Mouse (Mus musculus) layer of hippocampus, postnatal 14 days (tissue): ENCODE results near the gene Shisal1. TPM values are rescaled to one million over a fixed set of nuclear protein-coding genes. Genes with fewer than 3 reads are reported as not detected.

ENCODE experiments used
- DNase-seq, 2 experiments: peaks; one replicate each; pipeline ENCODE4 v3.0.0; 2021 to 2022; ENCODE audit warnings: low spot score in 2 of 2, mixed read lengths in 1 of 2
- total RNA-seq, 2 experiments: library from RNA; stranded (reverse); gene quantifications; 2 replicates each; pipeline ENCODE4 v1.2.3; 2021

Shisal1 gene
- total RNA-seq, 2 experiments from 2014 or later = 72.1 to 78.7 TPM

DNA sequence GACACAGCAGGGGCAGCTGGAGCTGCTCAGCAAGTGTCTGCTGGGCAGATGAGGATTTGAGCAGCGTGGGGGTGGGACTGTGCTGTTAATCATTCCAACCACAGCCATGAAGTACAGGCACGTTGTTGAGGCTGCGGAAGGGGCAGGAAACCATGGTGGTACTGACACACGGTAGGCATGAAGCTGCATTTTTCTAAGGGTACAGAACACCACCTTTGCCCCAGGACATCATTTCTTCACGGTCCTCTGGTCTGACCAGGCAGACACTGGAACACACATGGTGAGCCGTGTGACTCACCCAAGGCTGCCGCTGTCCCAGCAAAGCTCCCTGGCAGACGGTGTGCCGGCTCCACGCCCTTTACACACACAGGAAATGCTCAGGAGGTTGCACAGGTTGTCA, 66.7 kb downstream of the Shisal1 start:
- no peak for DNase-seq

DNA sequence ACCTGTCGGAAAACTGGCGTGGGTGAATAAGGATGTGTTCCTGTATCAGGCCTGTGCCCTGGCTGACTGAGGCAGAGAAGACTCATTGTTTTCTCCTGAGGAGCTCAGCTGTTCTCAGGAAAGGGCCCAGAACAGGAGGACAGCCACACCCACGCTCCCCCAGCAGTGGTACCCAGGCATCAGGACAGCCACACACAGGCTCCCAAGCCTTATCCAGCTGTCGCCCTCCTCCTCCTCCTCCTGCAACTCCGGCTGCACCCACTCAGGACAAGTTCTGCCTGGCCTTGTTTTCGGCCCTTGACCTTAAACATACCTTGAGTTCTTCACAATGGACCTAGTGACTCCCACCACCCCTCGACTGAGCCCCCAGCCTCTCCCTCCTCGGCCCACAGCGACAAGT, 68.2 kb downstream of the Shisal1 start:
- DNase-seq = no peak

DNA sequence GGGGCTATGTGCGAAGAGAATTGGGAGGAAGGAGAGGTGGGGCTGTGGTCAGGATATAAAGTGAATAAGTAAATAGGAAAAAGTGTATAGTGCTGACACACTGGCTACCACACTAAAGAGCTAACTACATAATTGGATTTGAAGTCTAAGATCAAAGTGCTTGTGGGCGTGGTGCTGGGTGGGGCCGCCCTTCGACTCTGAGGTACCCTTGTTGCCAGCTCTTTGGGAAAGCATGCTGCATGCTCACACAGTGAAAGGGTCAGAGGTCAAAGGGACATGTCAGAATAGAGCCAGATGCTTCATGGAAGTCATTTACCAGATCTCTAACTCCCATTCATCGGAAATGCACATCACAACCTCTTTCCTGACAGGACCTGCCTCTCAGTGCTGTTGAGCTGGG, 74.1 kb downstream of the Shisal1 start:
- DNase-seq = no peak

DNA sequence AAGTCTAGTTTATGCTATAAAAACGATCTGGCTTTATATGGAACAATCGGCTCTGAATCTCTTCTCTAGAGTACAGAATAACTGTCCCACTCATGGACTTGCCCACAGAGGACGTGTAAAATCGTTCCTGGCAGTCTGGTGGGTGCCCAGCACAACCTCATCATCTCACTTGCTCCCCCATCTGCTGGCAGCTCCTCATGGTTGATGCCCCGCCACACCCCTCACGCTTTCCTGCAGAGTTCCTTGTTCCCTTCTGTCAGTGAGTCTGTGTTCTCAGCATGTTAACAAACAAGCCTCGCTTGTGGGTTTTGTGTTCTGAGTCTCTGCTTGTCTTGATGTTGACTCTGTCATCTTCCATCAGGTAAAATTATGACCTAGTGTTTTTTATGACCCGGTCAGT, 79.5 kb downstream of the Shisal1 start:
- DNase-seq = no peak

DNA sequence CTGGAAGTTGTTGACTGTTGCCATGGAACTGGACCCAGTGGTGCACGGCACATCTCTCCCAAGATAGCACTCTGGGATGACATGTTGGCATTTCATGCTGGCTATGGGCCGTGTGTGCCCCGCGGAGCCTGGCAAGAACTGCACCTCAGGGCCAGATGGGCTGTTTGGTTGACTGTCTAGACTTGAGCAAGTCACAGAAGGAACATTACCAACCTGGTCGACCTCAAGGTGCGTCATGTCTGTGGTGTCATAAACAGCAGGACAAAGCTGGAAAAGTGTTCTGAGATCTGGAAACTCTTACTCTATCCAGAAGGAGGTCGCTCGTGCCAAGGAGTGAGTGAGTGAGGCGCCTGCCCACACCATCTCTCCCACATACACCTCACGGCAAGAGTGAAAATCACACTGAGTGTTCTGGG, 80.3 kb downstream of the Shisal1 start:
- peak; percentile 47 to 67 for DNase-seq

DNA sequence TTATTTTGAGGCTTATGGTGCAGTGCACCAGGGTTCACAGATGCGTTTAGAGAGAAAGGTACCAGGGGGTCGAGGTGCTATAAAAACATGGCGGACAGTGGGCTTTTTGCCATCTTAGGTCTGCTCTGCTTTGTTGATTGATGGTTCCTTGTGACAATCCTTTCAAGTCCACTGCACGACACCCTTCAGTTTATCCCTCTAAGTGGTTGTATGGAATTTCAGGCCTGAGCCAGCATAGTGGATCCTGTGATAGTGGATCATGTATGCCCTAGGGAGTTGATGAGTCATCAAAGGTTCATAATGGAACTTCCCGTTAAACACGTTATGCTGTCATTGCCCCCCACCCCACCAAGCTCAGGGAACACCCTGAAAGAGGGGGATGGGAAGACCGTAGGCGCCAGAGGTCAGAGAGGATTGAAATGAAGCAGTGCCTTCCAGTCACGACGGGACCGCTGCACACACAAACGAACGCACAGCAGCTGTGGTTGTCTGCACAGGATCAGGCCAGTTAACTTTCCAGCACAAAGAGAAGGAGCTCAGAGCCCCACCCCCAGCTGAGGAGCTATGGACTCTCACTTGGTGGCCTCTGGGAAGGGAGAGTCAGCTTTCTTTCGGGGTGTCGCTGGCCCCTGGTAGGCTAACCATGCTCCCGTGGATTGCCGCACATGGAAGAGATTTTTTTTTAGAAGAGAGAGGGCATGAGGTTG, 81.1 kb downstream of the Shisal1 start:
- no peak for DNase-seq

DNA sequence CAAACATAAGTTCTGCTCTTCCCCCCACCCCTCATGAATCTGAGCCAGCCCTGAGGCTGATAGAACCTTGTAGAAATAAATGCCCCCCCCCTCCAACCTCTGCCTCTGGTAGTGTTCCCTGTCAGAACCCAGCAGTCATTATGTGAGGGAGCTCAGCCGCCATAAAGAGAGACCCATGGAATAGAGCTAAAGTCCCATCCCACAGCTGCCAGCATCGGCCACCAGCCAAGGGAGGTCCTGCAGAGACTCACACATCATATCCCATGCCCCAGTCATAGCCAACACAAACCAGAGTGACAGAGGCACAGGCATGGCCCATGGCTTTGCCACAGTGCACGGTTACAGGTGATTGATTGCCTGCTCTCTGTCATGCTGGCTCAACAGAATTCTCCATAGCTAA, 82.2 kb downstream of the Shisal1 start:
- DNase-seq = no peak

DNA sequence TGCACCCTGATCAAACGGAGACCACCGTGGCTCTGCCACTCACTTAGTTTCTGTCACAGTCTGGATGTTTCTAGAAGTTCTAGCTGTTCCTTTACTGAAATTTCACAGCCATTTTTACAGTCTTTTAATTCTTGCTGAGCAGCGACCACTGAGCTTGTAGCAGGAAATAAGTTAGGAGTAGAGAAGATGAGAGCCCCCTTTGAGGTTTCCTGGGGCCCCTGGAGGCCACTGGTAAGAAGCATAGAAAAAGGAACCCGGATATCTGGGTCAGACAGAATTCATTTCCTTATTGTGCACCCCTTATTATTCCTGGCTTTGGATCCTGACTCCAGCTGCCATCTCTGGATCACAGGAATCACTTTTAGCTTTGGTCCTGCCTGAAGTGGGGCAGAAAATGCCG, 91.8 kb downstream of the Shisal1 start:
- no peak for DNase-seq

DNA sequence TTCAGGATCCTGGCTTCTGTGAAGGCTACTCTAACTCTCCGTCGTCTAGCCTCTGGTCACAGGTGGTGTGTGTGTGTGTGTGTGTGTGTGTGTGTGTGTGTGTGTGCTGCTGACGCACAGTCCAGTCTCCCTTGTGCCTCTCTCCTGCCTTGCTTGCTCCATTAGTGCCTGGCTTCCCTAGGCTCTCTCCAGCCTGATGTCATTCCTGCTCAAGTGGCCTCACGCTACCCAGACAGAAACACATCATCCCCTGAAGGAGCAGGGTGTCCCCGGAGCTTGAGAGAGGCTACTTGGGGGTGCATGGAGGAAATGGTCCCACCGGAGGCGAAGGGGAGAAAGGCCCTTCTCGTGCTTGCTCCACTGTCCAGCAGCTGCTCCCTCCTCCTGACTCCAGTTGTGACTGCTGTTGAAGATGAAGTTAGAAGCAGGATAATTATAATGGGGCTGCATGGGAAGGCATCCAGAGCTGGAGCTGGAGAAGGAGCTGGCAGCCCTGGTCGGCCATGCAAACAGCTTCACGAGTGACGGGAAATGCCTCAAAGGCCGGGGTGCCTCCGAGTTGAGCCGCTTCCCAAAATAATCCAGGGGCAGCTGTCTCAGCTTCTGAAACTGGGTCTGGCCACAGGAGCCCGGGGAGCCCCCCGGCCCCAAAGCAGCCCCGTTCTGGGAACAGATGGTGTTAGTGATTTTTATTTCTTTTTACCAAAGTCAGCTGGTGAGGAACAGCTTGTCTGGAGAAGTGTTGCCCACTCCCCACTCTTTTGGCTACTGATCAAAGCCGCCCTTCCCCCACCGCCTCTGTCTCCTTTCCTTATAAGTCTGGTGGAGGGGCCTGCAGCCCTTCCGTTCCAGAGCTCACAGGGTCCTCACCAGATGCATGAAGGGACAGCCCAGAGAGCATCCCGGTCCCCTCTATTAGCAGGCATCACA, 94.7 kb downstream of the Shisal1 start:
- DNase-seq = peak; percentile 81 to 84

DNA sequence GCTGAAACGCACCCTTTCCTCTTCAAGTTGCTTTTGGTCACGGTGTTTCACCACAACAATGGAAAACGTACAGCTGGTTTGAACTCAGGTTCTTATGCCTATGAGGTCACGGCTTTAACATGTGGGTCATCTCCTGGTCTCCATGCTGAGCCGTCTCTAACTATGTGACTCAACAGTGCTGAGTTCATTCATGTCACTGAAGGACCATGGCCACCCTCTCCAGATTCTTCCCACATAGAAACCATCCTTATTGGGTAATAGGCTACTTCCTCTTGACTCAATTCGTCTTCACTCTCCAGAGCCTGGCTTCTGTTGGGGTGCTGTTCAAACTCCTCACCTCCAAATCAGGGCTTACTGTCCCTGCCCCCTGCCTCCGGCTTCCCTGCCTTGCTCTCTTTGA, 95.6 kb downstream of the Shisal1 start:
- no peak for DNase-seq

DNA sequence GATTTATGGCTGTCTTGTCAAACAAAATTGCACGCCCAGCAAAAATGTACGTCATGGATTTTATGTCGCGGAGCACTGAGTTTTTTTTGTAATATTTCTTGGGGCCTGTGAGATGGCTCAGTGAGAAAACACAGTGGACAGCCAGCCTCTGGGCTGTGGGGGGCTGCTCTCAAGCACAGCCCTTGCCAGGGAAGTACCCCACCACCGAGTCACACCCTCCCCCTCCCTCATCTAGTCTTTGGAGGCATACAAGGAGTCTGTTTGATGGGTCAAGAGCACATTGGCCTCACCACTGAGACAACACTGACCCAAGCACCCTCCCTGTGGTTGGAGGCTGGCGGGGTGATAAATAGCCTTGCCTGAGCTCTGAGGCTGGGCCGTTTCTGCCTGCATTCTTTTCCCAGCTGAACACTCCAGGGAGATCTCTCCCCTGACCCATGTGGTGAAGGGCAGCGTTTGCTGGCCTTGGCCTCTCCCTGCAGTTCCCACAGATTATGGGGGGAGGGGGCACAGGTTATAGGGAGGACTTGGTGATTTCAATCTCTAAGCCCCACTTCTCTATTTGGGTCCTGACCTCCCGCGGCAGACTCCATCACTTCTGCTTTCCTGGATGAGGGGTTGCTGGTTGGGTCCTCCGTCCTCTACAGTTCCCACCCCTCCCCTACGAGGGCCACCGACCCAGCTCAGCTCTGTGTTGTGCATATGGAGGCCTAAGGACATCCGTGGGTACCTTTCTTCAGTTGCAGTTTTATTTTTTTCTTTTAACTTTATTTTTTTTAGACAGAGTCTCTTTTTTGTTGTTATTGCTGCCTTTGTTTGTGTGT, 96.8 kb downstream of the Shisal1 start:
- no peak for DNase-seq

DNA sequence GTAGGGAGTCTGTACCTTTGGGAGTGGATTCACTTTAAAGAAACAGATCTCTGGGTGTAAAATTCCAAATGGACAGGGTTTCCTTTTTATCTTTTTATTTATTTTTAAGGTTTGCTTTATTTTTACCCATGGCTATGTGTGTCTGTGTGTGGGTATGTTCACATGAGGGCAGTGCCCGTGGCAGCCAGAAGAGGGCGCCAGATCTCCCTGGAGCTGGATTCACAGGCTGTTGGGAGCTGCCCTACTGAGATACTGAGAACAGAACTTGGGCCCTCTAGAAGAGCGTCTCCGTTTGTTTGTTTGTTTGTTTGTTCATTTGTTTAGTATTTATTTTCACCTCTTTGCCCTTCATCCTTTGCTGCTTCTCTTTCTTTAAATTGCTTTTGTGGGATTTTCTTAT, 98.1 kb downstream of the Shisal1 start:
- no peak for DNase-seq

DNA sequence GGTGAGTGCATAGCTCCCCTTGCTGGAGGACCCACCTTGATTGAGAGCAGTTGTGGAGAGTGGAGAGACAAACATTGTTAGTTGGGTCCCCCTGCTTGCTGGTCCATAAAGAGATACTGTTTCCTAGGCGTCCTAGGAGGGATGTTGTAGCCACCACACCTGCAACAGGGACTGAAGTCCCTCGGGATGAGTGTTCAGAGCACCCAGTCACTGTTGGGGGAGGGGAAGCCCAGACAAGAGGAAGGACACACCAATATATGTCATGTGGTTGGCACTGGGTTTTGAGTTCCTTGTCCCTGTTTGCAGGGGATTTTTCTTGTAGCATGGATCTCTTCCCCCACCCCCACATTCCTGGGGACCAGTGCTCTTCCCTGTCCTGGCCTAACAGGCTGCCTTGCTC, 106.0 kb downstream of the Shisal1 start:
- DNase-seq = no peak

DNA sequence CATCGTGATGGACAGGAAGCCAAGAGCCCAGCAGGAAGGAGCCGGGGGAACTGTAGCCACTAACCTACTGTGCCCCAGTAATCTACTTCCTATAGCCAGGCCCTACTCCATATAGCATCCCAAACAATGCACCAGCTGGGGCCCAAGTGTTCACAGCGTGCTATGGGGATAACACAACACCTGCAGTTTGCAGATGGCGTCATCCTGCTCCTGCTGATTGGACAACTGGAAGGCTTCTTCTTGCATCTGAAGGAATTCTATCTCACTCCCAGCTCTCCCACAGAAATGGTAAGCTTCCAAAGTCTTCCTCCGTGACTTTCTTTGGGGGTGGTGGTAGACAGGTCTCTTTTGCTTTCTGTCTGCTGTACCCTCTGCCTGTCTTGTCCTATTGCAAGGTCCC, 109.3 kb downstream of the Shisal1 start:
- DNase-seq = no peak

DNA sequence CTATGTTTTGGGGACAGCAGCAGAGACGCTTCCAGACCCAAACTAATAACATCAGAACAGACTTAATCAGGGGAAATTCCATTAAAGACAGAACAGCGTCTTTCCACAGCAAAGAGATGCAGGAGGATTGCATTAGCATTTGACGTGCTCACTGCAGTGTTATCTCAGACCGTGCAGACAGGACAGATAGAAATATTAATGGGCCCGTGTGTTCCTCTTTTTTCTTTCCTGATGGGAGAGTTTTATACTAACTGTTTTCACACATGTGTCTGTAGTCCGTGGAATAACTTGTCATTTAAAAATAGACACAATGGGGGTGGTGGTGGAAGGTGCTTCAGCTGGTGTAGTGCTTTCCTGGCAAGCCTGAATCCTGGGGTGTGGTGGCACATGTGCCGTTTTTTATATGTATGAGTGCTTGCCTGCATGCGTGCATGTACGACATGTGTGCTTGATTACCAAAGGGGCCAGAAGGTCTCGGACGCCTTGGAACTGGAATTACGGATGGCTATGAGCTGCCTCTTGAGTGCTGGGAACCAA, 110.5 kb downstream of the Shisal1 start:
- peak in 1 of 2 experiments; percentile 49 for DNase-seq

DNA sequence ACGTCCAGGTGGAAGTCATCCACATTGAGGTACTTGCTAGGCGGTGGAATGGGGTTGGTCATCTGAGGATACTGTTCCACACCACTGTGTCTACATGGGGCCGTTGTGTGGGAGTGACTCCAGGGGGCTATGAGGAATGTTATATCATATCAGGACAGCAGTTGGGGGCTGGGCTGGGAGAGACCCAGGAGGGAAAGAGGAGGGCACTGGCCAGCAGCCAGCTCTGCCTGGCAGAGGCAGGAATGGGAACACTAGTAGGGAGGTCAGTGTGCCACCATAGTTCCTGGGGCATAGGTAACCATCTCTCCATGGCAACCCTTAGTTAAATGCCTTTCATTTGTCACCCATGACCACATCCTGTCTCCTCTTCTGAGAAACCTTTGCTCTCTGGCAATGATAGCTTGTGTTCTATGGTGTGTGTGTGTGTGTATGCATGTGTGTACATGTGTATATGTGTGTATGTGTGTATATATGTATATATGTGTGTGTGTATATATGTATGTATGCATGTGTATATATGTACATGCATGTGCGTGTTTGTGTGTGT, 115.8 kb downstream of the Shisal1 start:
- DNase-seq = no peak

DNA sequence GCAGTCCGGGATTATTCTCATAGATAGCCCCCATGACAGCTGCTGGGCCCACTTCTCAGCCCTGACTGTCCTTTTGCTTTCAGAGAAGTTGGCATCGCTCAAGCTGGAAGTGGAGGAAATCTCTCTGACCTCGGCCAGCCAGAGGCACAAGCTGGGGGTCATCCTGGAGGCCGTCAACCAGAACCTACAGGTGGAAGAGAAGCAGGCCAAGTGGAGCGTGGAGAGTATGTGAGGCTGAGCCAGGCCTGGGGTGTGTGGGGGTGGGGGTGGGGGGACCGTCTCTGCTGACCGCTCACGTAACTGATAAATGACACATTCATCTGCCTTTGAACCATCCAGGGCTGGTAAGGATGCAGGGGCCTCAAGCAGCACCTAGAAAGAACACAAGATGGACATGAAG, 117.0 kb downstream of the Shisal1 start:
- no peak for DNase-seq
